Mouse (Mus musculus): Measurements from ENCODE around the gene Kbtbd6. TPM values are rescaled to one million over a fixed set of nuclear protein-coding genes. Genes with fewer than 3 reads are reported as not detected.
A peak's percentile ranks its signal among the peaks of the same experiment; 100 is the strongest.

The Kbtbd6 gene
- total and polyA plus RNA-seq, 3 experiments: 0.12 TPM; not detected in 2

- Histone ChIP-seq H3K4me3 (ENCODE audit: control insufficient read depth in 1 of 2, insufficient read depth in 1 of 2, low read depth in 2 of 2, low read length in 2 of 2) (peak within 1 kb of the TSS; percentile 96 to 99), H3K27ac (ENCODE audit: control insufficient read depth, low read depth, low read length) (peak within 1 kb of the TSS; percentile 86), H3K9ac (ENCODE audit: control insufficient read depth, low read depth, low read length, poor library complexity, severe bottlenecking) (peak within 1 kb of the TSS; percentile 99), H3K4me1 (ENCODE audit: control insufficient read depth in 1 of 2, insufficient read depth in 2 of 2, low read length in 2 of 2) (peaks cover 0 to 3% of the 10 kb centered on the region in 2 experiments; a peak in 2 of 4 replicates), H3K27me3 (ENCODE audit: control insufficient read depth in 1 of 2, insufficient read depth in 2 of 2, low read length in 2 of 2) (no peaks in the 10 kb centered on the region), H3K9me3 (replicated peaks; ENCODE audit: insufficient read depth, low read length) (no peaks in the 10 kb centered on the region), H3K36me3 (ENCODE audit: control insufficient read depth in 1 of 2, insufficient read depth in 2 of 2, low read length in 2 of 2) (peaks cover 0 to 6% of the 10 kb centered on the region in 2 experiments; a peak in 2 of 4 replicates), H3K79me2 (ENCODE audit: control insufficient read depth, insufficient read depth, low read length, poor library complexity) (peaks cover 13% of the 10 kb centered on the region)
- DNase-seq (ENCODE audit: low read depth, low spot score): peak; percentile 86
- peak; percentile 44; the same call in 1 of the 2 replicates for TF ChIP-seq TCF12 (IDR thresholded peaks at IDR 0.05; ENCODE audit: low read depth, low read length)
- peak; percentile 61; the same call in 1 of the 2 replicates for TF ChIP-seq MXI1 (IDR thresholded peaks at IDR 0.05; ENCODE audit: low read depth, low read length)
- TF ChIP-seq NELFE (IDR thresholded peaks at IDR 0.05; ENCODE audit: low read depth, low read length): peak; percentile 89
- TF ChIP-seq E2F4 (IDR thresholded peaks at IDR 0.05; ENCODE audit: borderline replicate concordance, low read depth, low read length): no peak
- no peak for TF ChIP-seq BHLHE40 (IDR thresholded peaks at IDR 0.05; ENCODE audit: borderline replicate concordance, low read depth, low read length)
- TF ChIP-seq ZKSCAN1 (IDR thresholded peaks at IDR 0.05; ENCODE audit: low read depth, low read length): peak; percentile 67; the same call in 1 of the 2 replicates
- TF ChIP-seq NRF1 (IDR thresholded peaks at IDR 0.05; ENCODE audit: insufficient read depth, low read depth, low read length, poor library complexity, severe bottlenecking): no peak
- no peak; the same call in 1 of the 2 replicates for TF ChIP-seq KAT2A (conservative IDR thresholded peaks at IDR 0.05; ENCODE audit: low read depth, low read length)
- TF ChIP-seq MEF2A (IDR thresholded peaks at IDR 0.05; ENCODE audit: extremely low read depth, insufficient replicate concordance, low read depth, low read length, poor library complexity, severe bottlenecking): no peak
- peak; percentile 86 to 87; a peak in 3 of 4 replicates for TF ChIP-seq POLR2A (IDR thresholded peaks at IDR 0.05; ENCODE audit: control insufficient read depth in 1 of 2, insufficient read depth in 1 of 2, low read depth in 1 of 2, low read length in 2 of 2, poor library complexity in 1 of 2)
- TF ChIP-seq GATA1 (IDR thresholded peaks at IDR 0.05; ENCODE audit: low read depth, low read length): no peak
- peak; percentile 89 for TF ChIP-seq MAZ (IDR thresholded peaks at IDR 0.05; ENCODE audit: low read depth, low read length)
- peak; percentile 57 for TF ChIP-seq CHD2 (IDR thresholded peaks at IDR 0.05; ENCODE audit: low read length)
- no peak for TF ChIP-seq MAFK (IDR thresholded peaks at IDR 0.05; ENCODE audit: borderline replicate concordance, low read depth, low read length)
- TF ChIP-seq SIN3A (IDR thresholded peaks at IDR 0.05; ENCODE audit: low read length): peak; percentile 88
- no peak for TF ChIP-seq ELF1 (IDR thresholded peaks at IDR 0.05; ENCODE audit: low read depth, low read length)
- TF ChIP-seq ZNF384 (IDR thresholded peaks at IDR 0.05; ENCODE audit: low read depth, low read length): no peak
- peak; percentile 88; the same call in 1 of the 2 replicates for TF ChIP-seq ZMIZ1 (IDR thresholded peaks at IDR 0.05; ENCODE audit: low read depth, low read length)
- TF ChIP-seq MAX (IDR thresholded peaks at IDR 0.05; ENCODE audit: low read length): no peak; the same call in 1 of the 2 replicates
- peak; percentile 55; the same call in 1 of the 2 replicates for TF ChIP-seq POLR2AphosphoS2 (IDR thresholded peaks at IDR 0.05; ENCODE audit: low read length)
- TF ChIP-seq GABPA (IDR thresholded peaks at IDR 0.05; ENCODE audit: low read depth, low read length): no peak
- peak; percentile 23; the same call in 1 of the 2 replicates for TF ChIP-seq USF1 (IDR thresholded peaks at IDR 0.05; ENCODE audit: low read depth, low read length)
- TF ChIP-seq UBTF (IDR thresholded peaks at IDR 0.05; ENCODE audit: borderline replicate concordance, insufficient read depth, low read depth, low read length): peak; percentile 99
- TF ChIP-seq USF2 (IDR thresholded peaks at IDR 0.05; ENCODE audit: borderline replicate concordance in 1 of 2, insufficient read depth in 1 of 2, low read depth in 1 of 2, low read length in 2 of 2): no peak
- no peak for TF ChIP-seq POLR2AphosphoS5 (IDR thresholded peaks at IDR 0.05; ENCODE audit: borderline replicate concordance, low read depth, low read length)
- no peak for TF ChIP-seq CHD1 (IDR thresholded peaks at IDR 0.05; ENCODE audit: low read depth, low read length)
- TF ChIP-seq MYB (IDR thresholded peaks at IDR 0.05; ENCODE audit: low read depth, low read length): no peak
- TF ChIP-seq ZC3H11A (IDR thresholded peaks at IDR 0.05; ENCODE audit: low read depth, low read length): no peak
- TF ChIP-seq EP300 (IDR thresholded peaks at IDR 0.05; ENCODE audit: low read depth in 1 of 2, low read length in 2 of 2): no peak; a peak in 1 of 4 replicates
- TF ChIP-seq SMC3 (IDR thresholded peaks at IDR 0.05; ENCODE audit: low read depth, low read length): no peak
- TF ChIP-seq TBP (IDR thresholded peaks at IDR 0.05; ENCODE audit: low read depth, low read length): peak; percentile 74
- no peak for TF ChIP-seq ETS1 (IDR thresholded peaks at IDR 0.05; ENCODE audit: low read depth, low read length)
- TF ChIP-seq MYC (IDR thresholded peaks at IDR 0.05; ENCODE audit: low read depth, low read length): no peak
- no peak for TF ChIP-seq CTCF (IDR thresholded peaks at IDR 0.05 in 2 of 3, conservative IDR thresholded peaks at IDR 0.05 in 1 of 3; ENCODE audit: control insufficient read depth in 1 of 3, insufficient read depth in 1 of 3, low read depth in 2 of 3, low read length in 3 of 3, poor library complexity in 1 of 3, severe bottlenecking in 1 of 3)
- TF ChIP-seq HCFC1 (IDR thresholded peaks at IDR 0.05; ENCODE audit: low read depth, low read length): peak; percentile 83
Measured at GRCm38 (mm10) chr14:79480624-79481338, 29.1 kb downstream of the Kbtbd6 start, which contains the start of gene Elf1. Elf1 (plus strand) TSS chr14:79481194.

All from MEL (cell line).